Mouse (Mus musculus): Measurements from ENCODE around the gene Pax7. TPM values are rescaled to one million over a fixed set of nuclear protein-coding genes. Genes with fewer than 3 reads are reported as not detected.

Pax7 gene
- total RNA-seq, 2 experiments from 2014 or later, result not detected

DNA sequence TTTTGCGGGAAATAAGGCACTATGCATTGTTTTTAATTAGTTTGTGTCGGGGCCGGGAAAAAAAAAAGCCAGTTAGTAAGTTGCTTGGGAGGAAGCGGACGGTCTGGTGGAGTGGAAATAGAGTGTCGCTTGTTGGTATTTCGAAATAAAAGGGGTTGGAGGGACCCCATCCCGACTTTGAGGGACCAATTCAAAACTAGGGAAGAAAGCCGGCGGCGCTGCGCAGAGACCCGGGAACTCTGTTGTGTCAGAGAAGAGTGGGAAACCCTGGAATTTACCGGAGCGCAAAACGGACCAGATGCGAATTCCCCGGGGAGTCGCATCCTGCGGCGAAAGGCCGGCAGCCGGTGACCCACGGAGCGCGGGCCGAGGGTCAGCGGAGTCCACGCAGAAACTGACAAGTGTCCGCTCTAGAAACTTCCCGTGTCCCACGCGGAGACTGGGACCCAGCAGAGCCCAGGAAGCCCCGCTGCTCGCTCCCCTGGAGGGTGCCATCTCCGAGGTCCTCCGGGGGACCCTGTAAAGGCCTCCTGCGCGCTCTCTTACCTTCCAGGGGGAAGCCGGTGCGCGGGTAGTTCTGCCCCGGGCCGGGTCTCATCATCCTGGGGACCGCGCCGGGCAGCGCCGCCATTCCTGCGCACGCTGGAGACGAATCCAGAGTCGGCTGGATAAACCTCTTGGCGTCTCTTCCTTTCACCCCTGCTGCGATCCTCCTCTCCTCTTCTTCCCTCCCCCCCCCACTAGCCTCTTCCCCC is 870 bp downstream of the Pax7 start:
- intact Hi-C loops (cut with DNase I), result no loop called here
- no peak for DNase-seq (ENCODE audit: low spot score in 2 of 2)

DNA sequence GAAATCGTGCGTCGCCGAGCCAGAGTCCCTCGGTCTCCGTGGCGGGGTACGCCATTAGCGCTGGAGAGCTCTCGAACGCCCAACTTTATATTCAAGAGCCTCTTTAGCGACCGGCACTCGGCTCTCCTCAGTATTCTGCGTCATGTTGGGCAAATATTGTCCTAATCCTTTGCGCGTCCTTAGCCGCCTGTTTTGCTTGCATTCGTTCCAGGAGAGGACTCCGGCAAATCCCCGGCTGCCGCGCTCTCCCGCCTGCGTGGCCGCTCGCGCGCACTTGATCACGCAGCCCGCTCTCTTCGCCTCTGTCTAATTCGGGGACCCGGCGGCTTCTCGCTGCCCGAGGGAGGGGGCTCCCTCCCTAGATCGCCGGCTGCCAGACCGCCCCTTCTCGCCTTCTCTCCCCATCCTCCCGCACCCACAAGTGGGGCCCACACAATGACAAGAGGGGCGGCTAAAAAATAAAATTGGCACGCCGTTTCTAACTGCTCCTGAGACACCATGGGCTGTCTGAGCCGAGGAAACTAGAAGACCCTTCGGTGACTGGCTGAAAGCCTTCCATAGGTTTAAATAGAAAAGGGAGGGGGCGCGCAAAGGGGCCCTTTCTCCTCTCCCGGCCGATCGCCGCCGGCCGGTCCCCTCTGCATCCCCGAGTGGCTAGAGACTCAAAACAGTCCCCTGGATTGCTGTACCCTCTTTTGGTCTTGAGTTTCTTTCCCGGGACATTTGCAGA is 1.7 kb downstream of the Pax7 start:
- no peak for DNase-seq (ENCODE audit: low spot score in 2 of 2)
- intact Hi-C loops (cut with DNase I), result no loop called here

DNA sequence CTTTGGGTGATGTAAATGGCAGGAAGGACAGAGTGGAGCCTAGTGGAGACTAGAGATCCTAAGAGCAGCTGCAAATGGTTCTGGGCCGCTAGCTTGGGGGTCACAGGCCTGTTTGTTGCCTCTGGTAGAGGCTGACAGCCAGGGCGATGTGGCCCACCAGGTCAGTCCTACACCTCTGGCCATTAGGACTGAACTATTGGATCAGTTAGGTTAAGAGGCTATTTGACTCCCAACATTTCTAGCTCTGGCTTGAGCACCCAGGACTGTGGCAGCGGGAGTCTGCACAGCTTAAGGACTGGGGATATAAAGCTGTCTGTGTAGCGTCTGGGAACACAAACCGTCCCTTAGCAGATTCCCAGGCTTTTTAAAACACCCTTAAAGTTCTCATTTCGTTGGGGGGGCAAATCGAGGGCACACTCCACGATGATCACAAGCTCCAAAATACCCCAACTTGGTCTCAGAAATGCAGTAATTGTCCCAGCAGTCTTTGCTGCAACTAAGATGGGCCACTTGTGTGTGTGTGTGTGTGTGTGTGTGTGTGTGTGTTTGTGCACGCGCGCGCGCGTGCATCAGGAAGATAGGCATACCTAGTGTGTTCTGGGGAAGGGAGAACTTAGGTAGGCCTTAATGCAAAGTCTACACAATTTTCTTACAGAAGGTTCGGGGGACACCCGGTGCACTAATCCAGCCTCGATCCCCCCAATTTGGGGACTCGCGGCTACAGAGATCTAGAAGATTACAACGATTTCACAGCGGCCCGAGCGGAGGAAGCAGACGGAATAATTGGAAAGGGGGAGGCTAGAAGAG is 2.5 kb downstream of the Pax7 start:
- intact Hi-C loops (cut with DNase I), result no loop called here
- no peak for DNase-seq (ENCODE audit: low spot score in 2 of 2)

DNA sequence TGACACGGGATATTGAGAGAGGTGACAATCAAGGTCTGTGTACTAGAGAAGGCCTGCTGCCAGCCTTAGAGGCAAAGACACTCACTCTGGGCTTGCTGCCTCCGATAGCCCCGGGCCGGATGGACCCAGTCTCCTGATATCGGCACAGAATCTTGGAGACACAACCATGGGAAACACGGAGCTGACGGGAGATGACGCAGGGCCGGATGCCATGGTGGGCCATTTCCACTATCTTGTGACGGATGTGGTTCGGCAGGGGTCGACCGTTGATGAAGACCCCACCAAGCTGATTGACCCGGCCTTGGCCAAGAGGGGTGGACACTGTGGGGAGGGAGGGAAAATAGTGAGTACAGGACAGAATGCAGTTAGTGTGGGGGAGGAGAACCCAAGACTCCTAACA is 3.3 kb downstream of the Pax7 start:
- intact Hi-C loops (cut with DNase I), result no loop called here
- DNase-seq (ENCODE audit: low spot score in 2 of 2), result no peak

DNA sequence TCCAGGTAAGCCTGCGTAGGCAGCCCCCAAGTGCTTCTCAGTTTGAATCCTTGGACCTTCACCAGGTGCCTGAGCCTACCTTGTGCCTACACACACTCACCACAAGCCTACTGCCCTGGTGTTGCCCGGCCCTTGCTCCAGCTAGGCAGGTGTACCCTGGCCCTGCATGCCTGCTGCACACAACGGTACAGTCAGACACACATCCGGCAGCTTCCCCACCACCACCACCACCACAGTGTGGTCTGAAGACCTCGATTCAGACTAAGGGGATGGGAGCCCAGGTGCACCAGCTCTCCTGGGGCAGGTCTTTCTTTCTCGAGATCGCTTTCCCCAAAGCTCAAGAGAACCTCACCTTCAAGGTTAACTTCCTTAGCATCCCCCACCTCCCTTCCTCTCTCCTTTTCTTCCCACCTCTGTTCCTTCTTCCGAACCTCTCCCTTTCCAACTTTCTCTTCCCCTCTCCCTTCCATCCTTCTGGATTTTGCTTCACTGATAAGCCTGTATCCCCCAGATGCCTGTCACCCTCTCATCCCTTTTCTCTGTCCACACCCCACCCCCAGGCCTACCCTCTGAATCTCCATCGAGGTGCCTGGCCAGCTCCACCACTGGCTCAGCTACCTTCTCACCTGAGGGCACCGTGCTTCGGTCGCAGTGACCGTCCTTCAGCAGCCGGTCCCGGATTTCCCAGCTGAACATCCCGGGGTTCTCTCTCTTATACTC is 4.3 kb downstream of the Pax7 start:
- intact Hi-C loops (cut with DNase I), result no loop called here
- no peak for DNase-seq (ENCODE audit: low spot score in 2 of 2)

DNA sequence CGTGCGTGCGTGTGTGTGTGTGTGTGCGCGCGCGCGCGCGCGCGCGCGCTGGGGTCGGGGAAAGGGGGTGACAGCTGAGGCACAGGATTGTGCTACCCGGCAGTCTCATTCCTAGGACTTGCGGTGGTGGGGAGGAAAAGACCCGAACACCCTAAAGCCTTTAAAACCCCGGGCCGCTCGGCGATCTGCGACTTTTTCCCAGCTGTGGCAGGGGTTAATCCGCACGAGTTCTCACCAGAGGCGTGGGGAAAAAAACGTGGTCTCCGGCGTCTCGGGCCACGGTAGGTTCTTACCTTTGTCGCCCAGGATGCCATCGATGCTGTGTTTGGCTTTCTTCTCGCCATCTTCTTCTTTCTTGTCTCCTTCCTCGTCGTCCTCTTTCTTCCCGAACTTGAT is 5.0 kb downstream of the Pax7 start:
- intact Hi-C loops (cut with DNase I), result no loop called here
- no peak for DNase-seq (ENCODE audit: low spot score in 2 of 2)

DNA sequence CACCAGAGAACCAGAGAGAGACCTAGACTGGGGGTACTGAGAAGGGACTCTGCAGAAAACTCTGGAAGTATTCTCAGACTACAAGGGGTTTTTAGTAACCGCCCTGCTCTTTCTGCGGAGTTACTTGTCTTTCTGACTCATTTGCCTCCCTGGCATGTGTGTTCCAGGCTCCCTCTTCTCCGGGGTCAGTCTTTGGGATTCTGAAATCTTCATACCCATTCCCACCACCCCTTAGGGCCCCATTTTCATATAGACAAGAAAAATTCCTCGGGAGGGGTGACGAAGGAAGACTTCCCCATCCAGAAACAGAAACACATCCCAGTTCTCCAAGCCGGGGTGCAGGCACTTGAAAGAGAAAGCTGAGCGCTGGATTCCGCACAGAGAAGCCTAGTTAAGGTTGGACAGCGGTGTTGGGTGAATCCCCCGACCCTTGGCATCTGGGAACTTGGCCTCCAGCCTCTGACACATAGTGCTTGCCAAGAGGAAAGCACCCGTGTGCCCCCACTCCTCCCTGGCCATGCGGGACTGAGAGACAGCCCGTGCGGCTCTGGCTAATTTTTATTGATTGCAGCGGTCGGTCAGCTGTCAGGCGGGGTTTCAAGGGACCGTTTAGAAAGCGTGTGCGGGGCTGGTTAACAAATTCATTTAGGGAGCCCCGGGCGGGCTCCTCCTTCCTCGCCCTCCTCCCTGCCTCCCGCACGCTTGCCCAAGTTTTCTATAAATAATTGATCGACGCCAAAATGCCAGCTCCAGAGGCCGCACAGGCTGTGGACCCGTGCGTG is 5.6 kb downstream of the Pax7 start:
- DNase-seq (ENCODE audit: low spot score in 2 of 2), result no peak
- intact Hi-C loops (cut with DNase I), result no loop called here

DNA sequence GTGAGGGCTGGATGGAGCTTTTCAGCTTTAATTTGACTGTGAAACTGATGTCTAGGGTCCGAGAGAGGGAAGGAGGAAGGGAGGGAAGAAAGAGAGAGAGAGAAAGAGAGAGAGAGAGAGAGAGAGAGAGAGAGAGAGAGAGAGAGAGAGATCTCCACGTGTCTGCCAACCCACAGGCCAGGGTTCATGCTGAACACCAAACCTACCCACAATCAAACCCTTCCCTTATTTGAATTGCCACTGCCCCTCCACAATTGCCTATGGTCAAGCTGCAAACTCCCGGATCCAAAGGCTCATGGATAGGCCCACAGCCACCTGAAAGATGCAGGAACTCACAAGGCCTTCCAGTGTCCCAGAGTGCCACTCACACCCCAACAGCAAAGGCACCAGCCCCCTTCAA is 7.1 kb downstream of the Pax7 start:
- intact Hi-C loops (cut with DNase I), result no loop called here
- no peak for DNase-seq (ENCODE audit: low spot score in 2 of 2)

DNA sequence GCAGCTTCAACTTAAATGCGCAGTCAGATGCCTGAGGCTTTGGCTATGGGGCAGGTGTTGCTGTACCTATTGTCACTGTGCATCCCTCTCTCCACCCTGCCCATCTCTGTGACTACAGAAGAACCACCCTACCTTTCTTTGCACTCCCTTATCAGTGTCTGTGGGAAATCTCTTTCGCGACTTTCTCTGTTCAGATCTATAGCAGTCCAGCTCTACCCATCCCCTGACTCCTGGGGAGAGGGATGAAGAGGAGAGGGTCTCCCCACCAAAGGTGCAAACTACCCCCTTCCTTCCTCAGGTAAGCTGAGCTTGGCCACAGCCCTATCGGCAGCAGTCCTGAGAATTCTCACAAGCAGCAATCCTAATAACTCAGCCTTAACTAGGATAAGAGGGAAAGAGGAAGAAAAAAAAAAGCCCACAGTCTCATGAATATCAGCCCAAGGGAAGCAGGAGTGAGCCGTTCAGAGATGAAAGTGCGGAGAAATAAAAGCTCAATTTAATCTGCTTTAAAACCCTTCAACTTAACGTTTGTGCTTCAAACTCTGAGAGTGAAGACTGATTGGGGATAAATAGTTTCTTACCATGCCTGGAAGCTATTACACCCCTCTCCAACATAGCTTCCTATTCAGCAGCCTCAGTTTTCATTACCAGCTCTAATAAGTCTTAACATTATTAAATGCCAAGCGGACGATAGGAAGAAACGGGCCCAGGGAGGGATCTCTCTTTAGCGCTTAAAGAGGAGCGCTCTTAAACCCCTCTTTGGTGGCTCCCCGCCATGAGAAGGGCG is 7.8 kb downstream of the Pax7 start:
- intact Hi-C loops (cut with DNase I), result no loop called here
- DNase-seq (ENCODE audit: low spot score in 2 of 2), result no peak

DNA sequence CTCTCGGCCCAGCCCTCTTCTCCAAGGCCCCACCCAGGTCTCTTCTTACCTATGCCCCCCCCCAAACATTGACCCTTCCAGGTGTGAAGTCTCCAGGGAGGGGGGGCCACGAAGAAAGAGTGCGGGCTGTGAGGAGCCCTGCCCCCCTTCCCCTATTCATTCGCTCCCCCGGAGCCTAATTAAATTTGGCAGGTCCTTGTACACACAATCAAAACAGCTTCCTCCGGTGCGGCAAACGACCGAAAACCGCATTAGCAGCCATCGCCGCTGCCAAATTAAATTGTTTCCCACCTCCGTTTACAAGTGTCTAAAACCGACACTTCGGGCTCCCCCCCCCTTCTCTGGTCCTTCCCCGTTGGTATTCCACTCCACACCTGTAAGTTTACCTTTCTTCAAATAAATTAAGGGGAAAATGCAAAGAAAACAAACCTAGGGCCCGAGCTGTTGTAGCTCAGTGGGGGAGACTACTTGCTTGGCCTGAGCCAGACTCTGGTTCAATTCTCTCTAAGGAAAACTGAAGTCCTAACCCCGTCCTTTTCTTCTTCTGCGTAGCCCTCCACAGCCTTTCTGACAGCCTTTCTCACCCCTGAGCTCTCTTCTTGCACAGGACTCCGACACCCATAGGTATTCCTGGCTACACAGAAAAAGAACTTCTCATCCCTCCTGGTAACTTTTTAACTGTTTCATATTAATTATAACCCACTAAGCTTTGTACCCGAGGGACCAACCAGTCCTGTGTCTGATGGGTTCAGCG is 8.6 kb downstream of the Pax7 start:
- intact Hi-C loops (cut with DNase I), result no loop called here
- DNase-seq (ENCODE audit: low spot score in 2 of 2), result no peak

DNA sequence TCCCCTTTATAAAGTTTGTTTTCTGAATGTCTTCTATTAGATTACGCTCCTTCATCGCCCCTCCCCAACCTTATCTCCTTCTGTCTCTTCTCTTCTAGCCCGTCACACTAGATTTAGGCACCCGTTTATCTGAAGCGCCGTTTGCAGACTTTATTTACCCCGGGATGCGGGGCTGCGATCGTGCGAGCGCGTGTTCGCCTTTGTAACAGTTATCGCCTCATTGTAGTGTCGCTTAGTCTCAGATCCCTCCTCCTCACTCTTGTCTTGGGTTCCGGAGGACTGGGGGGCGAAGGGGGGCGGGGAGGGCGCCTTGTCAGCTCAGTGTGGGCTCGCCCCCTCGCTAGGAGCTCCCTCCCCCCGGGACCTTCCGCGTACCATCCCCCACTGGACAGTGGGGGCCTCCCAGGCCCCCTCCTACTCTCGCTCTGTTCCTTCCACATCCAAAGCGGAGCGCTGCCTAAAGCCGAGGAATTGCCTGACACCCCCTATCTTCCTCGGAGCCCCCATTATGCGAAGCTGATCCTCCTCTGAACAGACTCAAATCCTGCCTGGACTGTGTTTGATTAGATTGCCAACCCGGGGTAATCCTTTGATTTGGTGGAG is 9.4 kb downstream of the Pax7 start:
- DNase-seq (ENCODE audit: low spot score in 2 of 2), result no peak
- intact Hi-C loops (cut with DNase I), result no loop called here

DNA sequence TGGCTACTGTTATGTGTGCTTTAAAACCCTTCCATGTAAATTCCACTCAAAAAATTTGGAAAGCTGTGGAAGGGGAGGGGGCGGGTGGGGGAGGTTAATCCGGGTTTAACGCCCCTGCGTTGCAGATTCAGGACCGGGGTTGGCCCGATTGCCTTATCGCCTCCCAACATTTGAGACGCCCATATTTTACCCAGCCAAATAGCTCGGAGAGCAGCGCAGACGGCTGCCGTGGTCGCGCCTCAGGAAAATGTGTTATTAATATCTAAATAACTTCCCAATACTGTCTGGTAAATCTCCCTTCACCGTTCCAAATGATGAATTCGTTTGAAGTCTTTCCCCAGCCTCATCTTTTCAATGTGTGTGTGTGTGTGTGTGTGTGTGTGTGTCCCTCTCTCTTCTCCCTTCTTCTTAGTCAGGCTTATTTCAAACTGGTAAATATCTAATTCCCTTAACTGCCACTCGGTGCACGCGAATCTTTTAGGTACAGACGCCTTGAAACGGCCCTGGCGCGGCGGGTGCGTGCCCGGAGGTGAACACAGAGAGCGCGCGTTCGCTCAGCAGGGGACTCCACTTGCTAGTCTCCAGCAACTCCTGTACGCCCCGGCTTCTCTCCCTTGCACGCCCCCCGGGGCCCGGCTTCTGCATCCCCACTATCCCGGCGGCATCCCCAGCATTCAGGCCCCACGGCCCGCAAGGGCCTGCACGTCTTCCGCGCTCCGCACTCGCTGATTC is 10.0 kb downstream of the Pax7 start:
- intact Hi-C loops (cut with DNase I), result no loop called here
- DNase-seq (ENCODE audit: low spot score in 2 of 2), result no peak

DNA sequence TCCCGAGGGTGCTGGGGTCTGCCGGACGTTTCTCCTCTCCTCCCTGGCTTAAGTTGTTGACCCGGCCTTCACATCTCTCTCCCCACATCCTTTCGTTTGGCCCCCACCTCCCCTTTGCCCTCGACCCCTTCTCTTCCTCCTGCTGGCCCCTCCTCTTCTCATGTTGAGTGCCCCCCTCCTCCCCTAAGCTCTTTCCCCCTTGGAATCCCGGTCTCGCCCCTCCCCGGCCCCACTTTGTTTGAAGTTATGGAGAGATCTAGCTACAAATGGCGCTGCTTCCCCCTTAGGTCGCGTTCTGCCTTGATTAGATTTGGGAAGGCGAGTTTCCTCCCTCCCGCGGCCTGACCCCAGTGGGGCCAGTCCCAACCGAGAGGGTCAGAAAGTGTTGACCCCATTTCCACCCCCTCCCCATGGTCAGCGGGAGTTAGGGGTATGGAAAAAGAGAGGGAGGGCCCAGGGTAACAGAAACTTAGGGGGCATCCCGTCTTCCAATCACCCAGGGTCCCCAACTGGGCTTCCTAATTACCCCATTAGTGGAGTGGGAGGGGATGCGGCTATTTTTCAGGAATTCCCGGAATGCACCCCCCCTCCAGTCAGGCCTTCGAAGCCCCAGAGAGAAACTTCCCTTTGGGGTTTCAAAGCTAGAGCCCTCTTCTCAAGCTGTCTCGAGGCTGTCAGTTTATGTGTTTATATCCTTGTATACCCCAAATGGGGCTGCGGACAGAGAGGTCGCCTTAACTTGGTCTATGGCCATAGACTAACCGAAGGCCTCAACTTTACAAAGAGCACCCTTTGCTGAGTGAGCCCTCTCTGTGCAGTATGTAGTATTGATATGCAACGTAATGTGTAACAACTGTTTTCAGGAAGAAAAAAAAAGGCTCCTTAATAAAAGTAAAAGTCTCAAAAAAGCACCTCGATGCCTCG is 10.9 kb downstream of the Pax7 start:
- intact Hi-C loops (cut with DNase I), result no loop called here
- DNase-seq (ENCODE audit: low spot score in 2 of 2), result no peak

DNA sequence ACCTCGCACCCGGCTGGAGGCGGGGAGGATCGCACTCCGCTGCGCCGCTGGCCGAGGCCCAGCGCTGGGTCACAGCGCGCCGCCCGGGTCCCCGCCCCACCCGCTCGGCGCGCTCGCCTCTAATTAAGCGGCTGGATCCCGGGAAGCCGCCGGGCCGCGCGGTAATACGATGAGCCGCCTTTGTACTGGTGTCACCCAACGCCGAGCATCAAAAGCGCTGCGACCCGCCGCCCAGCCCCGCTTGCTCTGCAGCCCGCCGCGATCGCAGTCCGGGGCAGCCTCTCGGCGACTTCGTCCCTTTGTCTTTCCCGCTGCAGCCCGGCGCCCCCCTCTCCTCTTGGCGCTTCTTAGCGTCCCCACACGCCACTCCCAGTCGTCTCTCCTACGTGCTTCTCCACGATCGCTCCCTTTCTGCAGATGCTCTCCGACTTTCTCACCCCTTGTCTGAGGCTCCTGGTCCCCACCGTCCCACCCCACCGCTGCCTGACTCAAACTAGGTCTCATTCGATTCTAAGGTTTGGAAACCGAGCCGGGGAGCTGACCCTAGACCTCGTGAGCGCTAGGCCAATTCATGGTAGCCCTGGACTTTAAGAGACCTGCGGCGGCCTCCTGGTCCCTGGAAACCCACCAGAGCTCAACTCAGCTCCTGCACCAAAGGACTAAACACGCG is 11.7 kb downstream of the Pax7 start:
- no peak for DNase-seq (ENCODE audit: low spot score in 2 of 2)
- intact Hi-C loops (cut with DNase I), result no loop called here

DNA sequence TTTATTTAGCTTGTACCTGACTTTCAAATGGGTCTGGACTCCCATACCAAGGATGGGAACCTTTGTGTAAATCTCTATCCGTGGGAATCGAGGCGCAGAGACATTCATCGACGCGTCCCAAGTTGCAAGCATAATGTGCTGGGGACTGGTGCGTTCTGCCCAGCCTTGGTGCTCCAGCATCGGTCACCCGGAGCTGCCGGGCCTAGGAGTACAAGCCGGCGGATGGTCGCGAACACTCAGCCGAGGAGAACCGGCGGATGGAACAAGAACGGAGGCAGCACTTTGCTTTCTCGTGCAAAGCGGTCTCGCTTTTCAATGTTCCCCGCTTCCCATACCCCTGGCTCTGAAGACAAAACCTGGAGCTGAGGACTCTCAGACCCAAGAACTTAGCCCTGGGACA is 12.3 kb downstream of the Pax7 start:
- intact Hi-C loops (cut with DNase I), result no loop called here
- DNase-seq (ENCODE audit: low spot score in 2 of 2), result no peak

Measured in left cerebral cortex, postnatal 36 days (tissue).